Mouse (Mus musculus) embryonic stem cell, embryonic (primary cell): ENCODE results near the gene Snph.

ENCODE experiments used
- CTCF ChIA-PET, 4 experiments: fragments of 300-600 bp in 2 of 4; fragments of 350-600 bp in 2 of 4; sonication (Branson Sonifier 250); formaldehyde crosslinking; loops; one replicate each; lab custom pipeline; 2022; ENCODE audit warnings: inconsistent platforms in 2 of 4; lab: Charles Lee
- POLR2A ChIA-PET, 4 experiments: fragments of 300-600 bp in 2 of 4; fragments of 350-600 bp in 2 of 4; sonication (Branson Sonifier 250); formaldehyde crosslinking; loops; one replicate each; lab custom pipeline; 2022; ENCODE audit warnings: antibody characterized with exemption in 4 of 4, inconsistent platforms in 1 of 4; lab: Charles Lee

The Snph gene

DNA sequence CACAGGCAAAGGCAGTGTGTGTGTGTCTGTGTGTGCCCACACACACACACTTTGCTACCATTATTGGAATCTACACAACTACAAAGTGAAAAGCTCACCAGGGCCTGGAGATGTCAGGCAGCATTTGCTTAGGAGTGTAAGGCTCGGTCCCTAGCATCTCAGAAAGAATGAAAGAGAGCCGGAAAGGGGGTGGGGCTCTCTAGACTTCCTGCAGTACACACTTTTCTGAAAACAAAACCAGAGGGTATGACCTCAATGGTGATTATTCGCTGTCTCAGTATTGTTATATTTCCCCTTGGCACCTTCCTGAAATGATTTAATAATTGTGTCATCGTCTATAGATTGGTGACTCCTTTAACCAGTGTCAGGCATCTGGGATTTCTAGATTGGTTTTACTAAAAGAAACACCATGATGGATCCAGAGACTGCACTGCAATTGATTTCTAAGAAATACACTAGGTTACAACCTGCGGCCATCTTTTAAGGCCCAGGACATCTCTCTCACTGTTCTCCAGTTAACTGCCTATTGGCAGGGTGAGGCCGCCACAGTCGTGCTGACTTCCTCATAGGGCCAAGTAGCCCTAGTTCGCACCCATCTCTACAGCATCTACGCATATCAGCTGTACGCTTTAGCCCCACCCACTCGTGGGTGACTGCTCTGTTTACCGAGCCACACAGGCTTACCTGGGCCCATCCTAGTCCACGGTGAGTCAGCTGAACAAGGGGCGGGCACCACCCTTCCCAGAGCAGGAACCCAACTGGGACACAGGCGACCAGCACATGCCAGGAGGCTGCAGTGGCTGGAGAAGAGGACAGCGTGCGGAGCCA, 60.3 kb downstream of the Snph start, which contains the start of gene Sdcbp2:
Sdcbp2 (plus strand) TSS at position 750 of the 828 bp plus-strand sequence.
- POLR2A ChIA-PET, result interaction anchor here in 2 of 4 experiments (0.7 to 1.6 kb wide), 7 partner anchors 16 to 130 kb away, joined by 3 to 7 read pairs (median 3); partner anchors contain the start of genes Fkbp1a (in 1 of the 2), Snph (in 1 of the 2) and Tmem74b (in 1 of the 2)

GRCm38 (mm10) chr2:151569452-151569851, 62.9 kb downstream of the Snph start:
- POLR2A ChIA-PET, result interaction anchor here in 2 of 4 experiments (0.5 to 1.6 kb wide), 8 partner anchors 11 to 27 kb away, joined by 3 to 7 read pairs (median 4); partner anchors contain the start of gene Fkbp1a (in 1 of the 2)
- CTCF ChIA-PET, result no interaction called here

More for the DNA sequence above, 60.3 kb downstream of the Snph start, which contains the start of gene Sdcbp2:
- CTCF ChIA-PET, result no interaction called here

DNA sequence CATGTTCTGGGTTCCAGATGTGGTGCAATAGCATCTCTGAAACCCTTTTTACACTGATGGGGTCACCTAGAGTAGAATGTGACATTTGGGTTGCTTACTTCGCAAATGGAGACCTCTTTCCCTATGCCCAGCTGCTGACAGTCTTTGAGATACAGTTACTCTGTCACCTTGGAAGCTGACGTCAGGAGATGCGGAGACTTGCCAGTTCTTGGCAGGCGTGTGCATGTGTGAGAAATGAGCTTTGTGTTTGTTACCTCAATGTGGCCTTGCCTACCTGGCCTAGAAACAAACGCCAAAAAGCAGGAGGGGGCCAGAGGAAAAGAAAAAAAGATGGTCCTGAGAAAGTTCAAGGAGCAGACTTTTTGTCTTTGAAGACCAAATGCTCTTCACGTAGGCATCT, 65.5 kb downstream of the Snph start:
- CTCF ChIA-PET, result no interaction called here

GRCm38 (mm10) chr2:151564986-151565385, 67.4 kb downstream of the Snph start:
- POLR2A ChIA-PET, result interaction anchor here in 3 of 4 experiments (0.6 to 2.2 kb wide), 7 partner anchors 9 to 766 kb away, joined by 3 to 8 read pairs (median 3); no protein-coding TSS in a partner anchor
- CTCF ChIA-PET, result no interaction called here

More for the DNA sequence above, 65.5 kb downstream of the Snph start:
- POLR2A ChIA-PET, result interaction anchor here in 1 of 4 experiments (0.7 to 1.4 kb wide), 2 partner anchors 8 to 23 kb away, joined by 4 read pairs; no protein-coding TSS in a partner anchor

DNA sequence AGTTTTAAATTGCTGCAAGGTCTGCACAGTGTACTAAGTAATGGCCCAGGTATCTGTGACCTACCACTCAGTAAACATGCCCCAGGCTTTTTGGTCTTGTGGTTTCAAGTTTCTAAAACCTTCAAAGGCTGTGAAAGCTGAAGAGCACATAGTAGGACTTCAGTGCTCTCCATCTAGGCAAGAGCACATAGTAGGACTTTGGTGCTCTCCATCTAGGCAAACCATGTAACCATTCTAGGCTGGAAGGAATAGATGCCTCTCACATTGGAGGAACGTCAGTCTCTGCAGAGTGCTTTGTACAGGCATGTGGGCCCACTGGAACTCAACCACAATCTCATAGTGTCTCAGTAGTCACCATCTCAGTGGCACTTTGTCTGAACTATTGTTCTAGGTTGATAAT, 68.4 kb downstream of the Snph start:
- POLR2A ChIA-PET, result interaction anchor here in 2 of 4 experiments (0.5 to 2.2 kb wide), 4 partner anchors 9 to 803 kb away, joined by 3 to 8 read pairs (median 6); no protein-coding TSS in a partner anchor
- CTCF ChIA-PET, result no interaction called here

- ChIA-PET CTCF (no interaction called here), POLR2A (interaction anchor here in 1 of 4 experiments (0.5 to 2.2 kb wide), 5 partner anchors 8 to 804 kb away, joined by 3 to 8 read pairs (median 3); no protein-coding TSS in a partner anchor)
Measured at GRCm38 (mm10) chr2:151562930-151563921, 69.2 kb downstream of the Snph start.

- POLR2A ChIA-PET, result interaction anchor here (0.5 to 9.0 kb wide), 15 partner anchors 8 to 1595 kb away, joined by 3 to 98 read pairs (median 3); partner anchors contain the start of gene Fkbp1a (in 1 of the 4)
- CTCF ChIA-PET, result no interaction called here
Measured at GRCm38 (mm10) chr2:151549615-151550121, 82.7 kb downstream of the Snph start.

GRCm38 (mm10) chr2:151546571-151546970, 85.8 kb downstream of the Snph start:
- CTCF ChIA-PET, result no interaction called here
- POLR2A ChIA-PET, result interaction anchor here in 2 of 4 experiments (0.9 to 9.0 kb wide), 14 partner anchors 8 to 747 kb away, joined by 3 to 98 read pairs (median 3); partner anchors contain the start of genes Sdcbp2 (in 1 of the 2) and Tbc1d20 (in 1 of the 2)

GRCm38 (mm10) chr2:151544673-151545072, 87.7 kb downstream of the Snph start:
- POLR2A ChIA-PET, result interaction anchor here in 2 of 4 experiments (1.0 to 9.0 kb wide), 6 partner anchors 10 to 561 kb away, joined by 3 to 98 read pairs (median 6); partner anchors contain the start of genes Sdcbp2 (in 1 of the 2), Snph (in 1 of the 2) and Srxn1 (in 1 of the 2)
- CTCF ChIA-PET, result no interaction called here

DNA sequence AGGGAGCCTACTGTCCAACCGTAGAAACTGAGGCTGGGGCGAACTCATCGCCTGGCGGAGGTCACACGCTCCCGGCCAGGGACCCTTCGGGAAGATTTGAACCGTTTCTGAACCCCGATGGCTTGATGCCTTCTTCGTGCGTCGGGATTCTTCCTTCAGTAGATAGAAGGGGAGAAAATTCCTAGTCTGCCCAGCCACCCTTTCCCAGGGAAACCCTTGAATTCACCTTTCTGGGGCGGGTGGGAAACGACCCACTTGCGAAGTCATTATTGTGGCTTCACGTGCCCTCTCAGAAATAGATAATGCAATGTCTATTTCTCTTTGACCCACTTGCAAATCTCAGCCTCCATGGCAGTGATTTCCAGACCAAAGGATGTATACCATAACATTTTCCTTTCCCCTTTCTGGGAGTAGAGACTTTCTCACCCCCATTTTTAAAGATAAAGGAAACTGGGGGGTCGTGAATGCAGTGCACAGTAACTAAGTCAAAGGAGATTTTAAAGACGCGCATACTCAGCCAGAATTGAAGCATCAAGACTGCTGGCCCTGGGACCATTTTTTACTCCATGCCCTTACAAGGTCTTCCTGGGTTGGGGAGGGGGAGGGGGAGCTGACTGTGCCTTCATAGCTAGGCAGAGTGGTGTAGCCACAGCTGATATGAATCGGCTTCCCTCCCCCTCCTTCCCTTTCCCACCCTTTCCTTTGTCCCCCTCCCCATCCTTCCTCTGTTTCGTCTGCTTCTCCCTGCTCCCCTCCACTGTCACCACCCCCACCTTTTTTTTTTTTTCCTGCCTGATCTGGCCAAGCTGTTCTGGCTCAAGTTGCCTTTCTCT, 89.1 kb downstream of the Snph start:
- POLR2A ChIA-PET, result interaction anchor here in 2 of 4 experiments (0.6 to 9.0 kb wide), 13 partner anchors 11 to 1040 kb away, joined by 3 to 98 read pairs (median 3); partner anchors contain the start of gene Snph (in 1 of the 2)
- CTCF ChIA-PET, result interaction anchor here in 3 of 4 experiments (0.6 to 1.0 kb wide), 5 partner anchors 9 to 1029 kb away, joined by 3 to 5 read pairs (median 5); partner anchors contain the start of gene Defb21 (in 1 of the 3)

- CTCF ChIA-PET, result no interaction called here
Measured at GRCm38 (mm10) chr2:151542323-151543062, 89.9 kb downstream of the Snph start, which contains the start of gene Fkbp1a. TSS of gene Fkbp1a (plus strand) at chr2:151542483.

More at GRCm38 (mm10) chr2:151542323-151543062, 89.9 kb downstream of the Snph start, which contains the start of gene Fkbp1a:
- POLR2A ChIA-PET, result interaction anchor here in 3 of 4 experiments (0.5 to 2.4 kb wide), 31 partner anchors 8 to 802 kb away, joined by 3 to 18 read pairs (median 4); partner anchors contain the start of genes Trib3 (in 2 of the 3) and Nsfl1c (in 1 of the 3)
